Mouse (Mus musculus): ENCODE measurements around the gene Tbx5. TPM values are rescaled to one million over a fixed set of nuclear protein-coding genes. Genes with fewer than 3 reads are reported as not detected.

The Tbx5 gene
- not detected for total RNA-seq (2023)

DNA sequence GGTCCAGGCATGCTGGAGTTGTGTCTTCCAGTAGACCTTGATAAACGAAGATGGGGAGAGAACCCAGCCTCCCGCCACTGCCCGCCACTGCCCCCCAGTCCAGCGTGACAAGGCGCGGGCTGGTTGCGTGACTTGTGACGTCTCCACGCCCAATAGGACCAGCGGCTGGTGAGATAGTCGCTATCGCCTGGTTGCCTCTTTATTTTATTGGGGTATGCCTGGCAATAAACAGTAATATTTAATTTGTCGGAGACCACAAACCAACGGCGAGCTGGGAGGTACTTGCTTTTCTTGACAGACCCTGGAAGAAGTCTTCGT lies at the start of gene Tbx5:
Gene Tbx5 (plus strand): TSS at position 190 of the 318 bp plus-strand sequence.

Other genes with a start within 250 kb of the Tbx5 start
- gene Tbx3, start 162.0 kb upstream of the Tbx5 start, total RNA-seq (2023) = under 1 TPM in 1 of 2 experiments, not detected in 1; 0.10 TPM